Mouse (Mus musculus) forebrain, embryonic 10.5 days (tissue): Measurements from ENCODE around the gene Pou3f3. TPM values are rescaled to one million over a fixed set of nuclear protein-coding genes. Genes with fewer than 3 reads are reported as not detected.
A peak's percentile ranks its signal among the peaks of the same experiment; 100 is the strongest.

ENCODE experiments used
- DNase-seq: peaks from one replicate; pipeline ENCODE4 v3.0.0-alpha.2; 2017; ENCODE audit warnings: low spot score; ENCODE audit errors: extremely low spot score
- H3K27ac ChIP-seq: fragments of 300-500 bp; sonication (generic); 2 replicates; pipeline ENCODE4 v1.5.1; 2016; ENCODE audit warnings: mild to moderate bottlenecking
- H3K27me3 ChIP-seq: fragments of 300-500 bp; sonication (generic); 2 replicates; pipeline ENCODE4 v1.6.1; 2016; ENCODE audit warnings: mild to moderate bottlenecking; ENCODE audit not compliant: poor library complexity, severe bottlenecking
- H3K36me3 ChIP-seq: fragments of 300-500 bp; sonication (generic); replicated peaks from 2 replicates; pipeline ENCODE4 v1.6.1; 2016; ENCODE audit warnings: mild to moderate bottlenecking, moderate library complexity
- H3K4me1 ChIP-seq: fragments of 300-500 bp; sonication (generic); 2 replicates; pipeline ENCODE4 v1.6.1; 2016
- H3K4me3 ChIP-seq: fragments of 300-500 bp; sonication (generic); 2 replicates; pipeline ENCODE4 v1.5.1; 2016; ENCODE audit warnings: mild to moderate bottlenecking, moderate library complexity
- H3K9me3 ChIP-seq: fragments of 300-500 bp; sonication (generic); 2 replicates; pipeline ENCODE4 v1.6.1; 2016; ENCODE audit warnings: mild to moderate bottlenecking, moderate library complexity
- WGBS: fragments of 180-500 bp; shearing (Covaris S2); methylation state at CpG from one replicate; pipeline ENCODE4 v1.1.7; 2016; 5-methylcytosine and 5-hydroxymethylcytosine counted together
- polyA plus RNA-seq: library from polyadenylated mRNA; unstranded; fragments of >200 nt; fragmentation: Nextera tagmentation; extraction: Ambion mirVana; gene quantifications from 2 replicates; pipeline ENCODE4 v1.2.1, GENCODE M21; 2016

Pou3f3 gene
- polyA plus RNA-seq, 1 experiment from 2014 or later: 14.4 TPM

- no peaks in the 10 kb centered on the region for H3K9me3 ChIP-seq
- 3% methylated on average over 7 of the region's 7 CpGs for WGBS
- peaks cover 93% of the 10 kb centered on the region for H3K4me1 ChIP-seq
- H3K4me3 ChIP-seq: peak overlapping the region; percentile 94
- H3K27ac ChIP-seq: peak overlapping the region; percentile 99
- no peaks in the 10 kb centered on the region for H3K36me3 ChIP-seq
- peaks cover 97% of the 10 kb centered on the region for H3K27me3 ChIP-seq
- DNase-seq: no peak
Observed at GRCm38 (mm10) chr1:42687756-42688540, 7.6 kb upstream of the Pou3f3 start.

GRCm38 (mm10) chr1:42688541-42689125 lies 6.9 kb upstream of the Pou3f3 start:
- WGBS: 9% methylated on average over 4 of the region's 4 CpGs
- Histone ChIP-seq H3K27ac (peak overlapping the region; percentile 99), H3K4me3 (peak overlapping the region; percentile 94), H3K36me3 (no peaks in the 10 kb centered on the region), H3K27me3 (peaks cover 96% of the 10 kb centered on the region), H3K4me1 (peaks cover 91% of the 10 kb centered on the region), H3K9me3 (no peaks in the 10 kb centered on the region)
- DNase-seq: no peak

GRCm38 (mm10) chr1:42690024-42690575 lies 5.5 kb upstream of the Pou3f3 start:
- Histone ChIP-seq H3K9me3 (no peaks in the 10 kb centered on the region), H3K27ac (peak overlapping the region; percentile 99), H3K27me3 (peaks cover 91% of the 10 kb centered on the region), H3K4me1 (peaks cover 87% of the 10 kb centered on the region), H3K36me3 (no peaks in the 10 kb centered on the region), H3K4me3 (peak overlapping the region; percentile 94)
- no peak for DNase-seq
- WGBS: 2% methylated on average over 4 of the region's 4 CpGs

- Histone ChIP-seq H3K27ac (peak overlapping the region; percentile 99), H3K4me1 (peaks cover 75% of the 10 kb centered on the region), H3K36me3 (no peaks in the 10 kb centered on the region), H3K9me3 (no peaks in the 10 kb centered on the region), H3K27me3 (peaks cover 92% of the 10 kb centered on the region), H3K4me3 (peak overlapping the region; percentile 94)
- peak; percentile 73 for DNase-seq
- WGBS: 2% methylated on average over 9 of the region's 9 CpGs
Observed at GRCm38 (mm10) chr1:42691202-42692170, 4.1 kb upstream of the Pou3f3 start.

GRCm38 (mm10) chr1:42692221-42692620 lies 3.3 kb upstream of the Pou3f3 start:
- peak; percentile 23 for DNase-seq
- H3K9me3 ChIP-seq: no peaks in the 10 kb centered on the region
- WGBS: 4% methylated on average over 1 of the region's 1 CpGs
- H3K36me3 ChIP-seq: peaks cover 4% of the 10 kb centered on the region
- peaks cover 72% of the 10 kb centered on the region for H3K4me1 ChIP-seq
- peak overlapping the region; percentile 94 for H3K4me3 ChIP-seq
- H3K27ac ChIP-seq: peak overlapping the region; percentile 99
- H3K27me3 ChIP-seq: peaks cover 89% of the 10 kb centered on the region

- Histone ChIP-seq H3K9me3 (no peaks in the 10 kb centered on the region), H3K27ac (peak overlapping the region; percentile 99), H3K4me1 (peaks cover 67% of the 10 kb centered on the region), H3K36me3 (peaks cover 14% of the 10 kb centered on the region), H3K4me3 (peak overlapping the region; percentile 94), H3K27me3 (peaks cover 89% of the 10 kb centered on the region)
- DNase-seq: peak; percentile 59
- WGBS: under 1% methylated on average over 21 of the region's 21 CpGs
Observed at GRCm38 (mm10) chr1:42693101-42693715, 2.4 kb upstream of the Pou3f3 start.

GRCm38 (mm10) chr1:42693852-42694251 lies 1.7 kb upstream of the Pou3f3 start:
- DNase-seq: peak; percentile 70
- Histone ChIP-seq H3K9me3 (no peaks in the 10 kb centered on the region), H3K4me3 (peak overlapping the region; percentile 94), H3K4me1 (peaks cover 65% of the 10 kb centered on the region), H3K36me3 (peaks cover 20% of the 10 kb centered on the region), H3K27ac (peak overlapping the region; percentile 99), H3K27me3 (peaks cover 89% of the 10 kb centered on the region)
- under 1% methylated on average over 22 of the region's 22 CpGs for WGBS

GRCm38 (mm10) chr1:42694290-42694664 lies 1.3 kb upstream of the Pou3f3 start:
- peaks cover 89% of the 10 kb centered on the region for H3K27me3 ChIP-seq

GRCm38 (mm10) chr1:42694665-42695577 lies 647 bp upstream of the Pou3f3 start:
- H3K9me3 ChIP-seq: no peaks in the 10 kb centered on the region
- H3K27me3 ChIP-seq: peaks cover 87% of the 10 kb centered on the region
- 0% methylated on average over 51 of the region's 60 CpGs for WGBS
- peak overlapping the region; percentile 94 for H3K4me3 ChIP-seq
- H3K4me1 ChIP-seq: peaks cover 54% of the 10 kb centered on the region
- peaks cover 31% of the 10 kb centered on the region for H3K36me3 ChIP-seq
- peak; percentile 80 for DNase-seq
- H3K27ac ChIP-seq: peak overlapping the region; percentile 99

More at GRCm38 (mm10) chr1:42694290-42694664, 1.3 kb upstream of the Pou3f3 start:
- Histone ChIP-seq H3K36me3 (peaks cover 24% of the 10 kb centered on the region), H3K27ac (peak overlapping the region; percentile 99), H3K4me1 (peaks cover 60% of the 10 kb centered on the region), H3K4me3 (peak overlapping the region; percentile 94), H3K9me3 (no peaks in the 10 kb centered on the region)
- peak; percentile 77 for DNase-seq
- WGBS: 0% methylated on average over 25 of the region's 26 CpGs

GRCm38 (mm10) chr1:42696371-42697031 lies 933 bp downstream of the Pou3f3 start:
- under 1% methylated on average over 35 of the region's 62 CpGs for WGBS
- Histone ChIP-seq H3K27ac (peak overlapping the region; percentile 99), H3K4me1 (peaks cover 55% of the 10 kb centered on the region), H3K4me3 (peak overlapping the region; percentile 94), H3K36me3 (peaks cover 43% of the 10 kb centered on the region), H3K9me3 (no peaks in the 10 kb centered on the region), H3K27me3 (peaks cover 89% of the 10 kb centered on the region)
- peak; percentile 62 for DNase-seq

- Histone ChIP-seq H3K4me3 (peak overlapping the region; percentile 94), H3K9me3 (no peaks in the 10 kb centered on the region), H3K4me1 (peaks cover 56% of the 10 kb centered on the region), H3K27ac (peak overlapping the region; percentile 99), H3K36me3 (peaks cover 47% of the 10 kb centered on the region), H3K27me3 (peaks cover 89% of the 10 kb centered on the region)
- peak; percentile 46 for DNase-seq
- under 1% methylated on average over 56 of the region's 58 CpGs for WGBS
Observed at GRCm38 (mm10) chr1:42697321-42697755, 1.8 kb downstream of the Pou3f3 start.
